Mouse (Mus musculus): ENCODE results near the gene Slitrk1.

DNA sequence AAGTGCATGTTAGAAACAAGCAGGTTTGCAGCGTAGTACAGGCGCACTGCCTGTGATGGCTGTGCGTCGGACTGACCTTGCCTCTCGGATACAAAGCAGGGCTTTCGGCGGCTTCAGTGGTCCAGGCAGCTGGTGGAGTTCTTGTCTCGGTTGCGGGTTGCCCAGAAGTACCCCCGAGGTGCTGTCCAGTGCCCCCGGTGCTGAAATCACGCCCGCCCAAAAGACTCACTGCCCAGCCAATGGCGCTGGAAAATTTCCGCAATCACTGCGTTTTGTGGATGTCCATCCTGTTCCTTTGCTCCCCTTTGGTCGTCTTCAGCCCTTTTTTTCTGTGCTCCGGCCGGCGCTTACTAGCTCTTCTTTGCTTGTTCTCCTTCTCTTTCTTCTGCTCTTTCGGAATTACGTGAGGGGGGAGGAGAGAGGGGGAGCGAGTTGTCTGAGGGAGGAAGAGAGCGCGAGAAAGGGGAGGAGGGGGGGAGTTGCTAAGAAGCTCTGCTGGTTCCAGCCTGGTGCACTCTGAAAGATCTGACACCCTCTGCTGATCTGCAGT is at the start of gene Slitrk1:
- no peak for TF ChIP-seq CTCF (IDR thresholded peaks at IDR 0.05; ENCODE audit: low read depth, low read length)
- TF ChIP-seq POLR2A (IDR thresholded peaks at IDR 0.05; ENCODE audit: borderline replicate concordance, low read depth, low read length) = no peak

Measured in bone marrow macrophage, adult 2 months (primary cell).